Mouse (Mus musculus) intestine, embryonic 15.5 days (tissue): Measurements from ENCODE around the gene Lad1. TPM values are rescaled to one million over a fixed set of nuclear protein-coding genes. Genes with fewer than 3 reads are reported as not detected.
A peak's percentile ranks its signal among the peaks of the same experiment; 100 is the strongest.

Experiments
- ATAC-seq: fragments of 200-750 bp; cut with Nextera tagmentation; 2 replicates; pipeline ENCODE4 v1.8.0; 2017; ENCODE audit warnings: moderate TSS enrichment, moderate library complexity
- H3K27ac ChIP-seq: fragments of 300-500 bp; sonication (generic); 2 replicates; pipeline ENCODE4 v1.5.1; 2015; ENCODE audit warnings: mild to moderate bottlenecking, inconsistent platforms
- H3K27me3 ChIP-seq: fragments of 300-500 bp; sonication (generic); replicated peaks from 2 replicates; pipeline ENCODE4 v1.6.1; 2015; ENCODE audit warnings: inconsistent platforms
- H3K36me3 ChIP-seq: fragments of 300-500 bp; sonication (generic); 2 replicates; pipeline ENCODE4 v1.6.1; 2015; ENCODE audit warnings: inconsistent platforms
- H3K4me1 ChIP-seq: fragments of 300-500 bp; sonication (generic); replicated peaks from 2 replicates; pipeline ENCODE4 v1.6.1; 2015; ENCODE audit warnings: inconsistent platforms
- H3K4me2 ChIP-seq: fragments of 300-500 bp; sonication (generic); replicated peaks from 2 replicates; pipeline ENCODE4 v1.6.1; 2015; ENCODE audit warnings: mild to moderate bottlenecking, inconsistent platforms
- H3K4me3 ChIP-seq: fragments of 300-500 bp; sonication (generic); replicated peaks from 2 replicates; pipeline ENCODE4 v1.5.1; 2015; ENCODE audit warnings: inconsistent platforms
- H3K9ac ChIP-seq: fragments of 300-500 bp; sonication (generic); 2 replicates; pipeline ENCODE4 v1.6.1; 2015; ENCODE audit warnings: inconsistent platforms
- H3K9me3 ChIP-seq: fragments of 300-500 bp; sonication (generic); 2 replicates; pipeline ENCODE4 v1.6.1; 2016; ENCODE audit warnings: inconsistent platforms
- WGBS: fragments of 180-500 bp; shearing (Covaris S2); methylation state at CpG from one replicate; pipeline ENCODE4 v1.1.7; 2015; 5-methylcytosine and 5-hydroxymethylcytosine counted together
- polyA plus RNA-seq: library from polyadenylated mRNA; unstranded; fragments of >200 nt; fragmentation: Nextera tagmentation; extraction: Ambion mirVana; gene quantifications from 2 replicates; pipeline ENCODE4 v1.2.1, GENCODE M21; 2015

Lad1 gene
- polyA plus RNA-seq, 1 experiment from 2014 or later = 179 TPM

GRCm38 (mm10) chr1:135835716-135836483 lies 17.5 kb downstream of the Lad1 start, which contains the start of gene Tnnt2:
Gene Tnnt2, plus strand, starts transcription at chr1:135836354.
- WGBS = 24% methylated on average over 9 of the region's 9 CpGs

GRCm38 (mm10) chr1:135838626-135839025 lies 20.2 kb downstream of the Lad1 start:
- H3K4me1 ChIP-seq = peaks cover 16% of the 10 kb centered on the region; the same call in 1 of the 2 replicates
- H3K9ac ChIP-seq = no peak overlapping the region
- H3K36me3 ChIP-seq = no peaks in the 10 kb centered on the region
- no peak overlapping the region for H3K4me2 ChIP-seq
- H3K27ac ChIP-seq = no peak overlapping the region
- H3K27me3 ChIP-seq = no peaks in the 10 kb centered on the region
- no peak overlapping the region for H3K4me3 ChIP-seq
- no peaks in the 10 kb centered on the region for H3K9me3 ChIP-seq
- WGBS = 59% methylated on average over 4 of the region's 4 CpGs
- ATAC-seq = no peak

More at GRCm38 (mm10) chr1:135835716-135836483, 17.5 kb downstream of the Lad1 start, which contains the start of gene Tnnt2:
- Histone ChIP-seq H3K27me3 (no peaks in the 10 kb centered on the region), H3K4me2 (no peak within 1 kb of the TSS), H3K27ac (peak within 1 kb of the TSS; percentile 14; the same call in 1 of the 2 replicates), H3K4me1 (peaks cover 16% of the 10 kb centered on the region; the same call in 1 of the 2 replicates), H3K36me3 (no peaks in the 10 kb centered on the region), H3K9ac (no peak within 1 kb of the TSS), H3K4me3 (no peak within 1 kb of the TSS), H3K9me3 (no peaks in the 10 kb centered on the region)
- ATAC-seq = peak; percentile 35; the same call in 1 of the 2 replicates

GRCm38 (mm10) chr1:135839065-135839464 lies 20.7 kb downstream of the Lad1 start:
- no peaks in the 10 kb centered on the region for H3K9me3 ChIP-seq
- no peak overlapping the region for H3K4me2 ChIP-seq
- H3K4me1 ChIP-seq = peaks cover 12% of the 10 kb centered on the region; the same call in 1 of the 2 replicates
- ATAC-seq = no peak
- no peaks in the 10 kb centered on the region for H3K36me3 ChIP-seq
- H3K27me3 ChIP-seq = no peaks in the 10 kb centered on the region
- H3K9ac ChIP-seq = no peak overlapping the region
- no peak overlapping the region for H3K4me3 ChIP-seq
- WGBS = 80% methylated on average over 6 of the region's 6 CpGs
- H3K27ac ChIP-seq = no peak overlapping the region

- 67% methylated on average over 15 of the region's 15 CpGs for whole genome bisulfite sequencing
- H3K4me3 ChIP-seq = no peak overlapping the region
- no peaks in the 10 kb centered on the region for H3K36me3 ChIP-seq
- ATAC-seq = no peak
- H3K9ac ChIP-seq = no peak overlapping the region
- no peak overlapping the region for H3K27ac ChIP-seq
- H3K4me2 ChIP-seq = no peak overlapping the region
- no peaks in the 10 kb centered on the region for H3K27me3 ChIP-seq
- peaks cover 3% of the 10 kb centered on the region; the same call in 1 of the 2 replicates for H3K4me1 ChIP-seq
- H3K9me3 ChIP-seq = no peaks in the 10 kb centered on the region
Observed at GRCm38 (mm10) chr1:135840675-135841395, 22.4 kb downstream of the Lad1 start.

- Histone ChIP-seq H3K27ac (no peak overlapping the region), H3K4me1 (no peaks in the 10 kb centered on the region), H3K4me3 (no peak overlapping the region), H3K9me3 (no peaks in the 10 kb centered on the region), H3K27me3 (no peaks in the 10 kb centered on the region), H3K4me2 (no peak overlapping the region), H3K36me3 (no peaks in the 10 kb centered on the region), H3K9ac (no peak overlapping the region)
- no peak for ATAC-seq
- 91% methylated on average over 10 of the region's 10 CpGs for WGBS
Observed at GRCm38 (mm10) chr1:135843519-135844262, 25.3 kb downstream of the Lad1 start.

DNA sequence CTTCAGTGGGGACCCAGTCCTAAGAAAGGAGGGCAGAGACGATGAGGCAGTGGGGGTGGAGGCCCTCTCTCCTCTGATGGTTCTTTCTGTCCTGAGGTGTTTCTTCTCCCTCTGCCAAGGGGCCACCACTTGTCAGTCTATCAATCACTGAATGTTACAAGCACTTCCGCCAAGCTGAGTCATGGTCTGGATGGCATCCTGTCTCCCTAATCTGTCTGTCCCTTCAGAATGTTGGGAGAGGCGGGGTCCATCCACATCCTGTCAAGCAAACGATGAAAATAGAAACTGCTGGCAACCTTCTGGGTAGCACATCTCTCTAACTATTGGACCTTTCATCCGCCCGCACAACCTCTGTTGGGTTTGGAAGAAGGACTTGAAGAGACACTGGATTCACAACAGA lies 26.1 kb downstream of the Lad1 start:
- no peak for ATAC-seq
- Histone ChIP-seq H3K4me3 (no peak overlapping the region), H3K27ac (no peak overlapping the region), H3K4me2 (no peak overlapping the region), H3K36me3 (no peaks in the 10 kb centered on the region), H3K9ac (no peak overlapping the region), H3K27me3 (no peaks in the 10 kb centered on the region), H3K9me3 (no peaks in the 10 kb centered on the region), H3K4me1 (no peaks in the 10 kb centered on the region)
- WGBS = 62% methylated on average over 6 of the region's 6 CpGs

DNA sequence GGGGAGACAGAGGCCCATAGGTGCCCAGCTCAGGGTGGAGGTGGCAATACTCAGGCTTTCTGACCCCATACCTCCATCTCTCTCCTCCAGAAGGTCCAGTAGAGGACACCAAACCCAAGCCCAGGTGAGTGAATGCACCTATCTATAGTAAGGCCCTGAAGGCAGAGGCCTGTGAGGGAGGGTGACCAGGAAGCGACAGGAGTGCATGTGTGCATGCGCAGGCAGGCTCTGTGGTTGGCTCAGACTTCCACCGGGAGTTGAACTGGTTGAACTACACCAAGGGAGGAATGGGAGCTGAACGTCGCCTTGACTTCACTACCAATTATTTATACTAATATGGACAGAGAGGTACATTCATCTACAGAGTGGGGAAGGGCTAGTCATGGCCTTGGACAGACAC lies 28.2 kb downstream of the Lad1 start:
- H3K27ac ChIP-seq = no peak overlapping the region
- no peak for ATAC-seq
- no peak overlapping the region for H3K4me2 ChIP-seq
- H3K27me3 ChIP-seq = no peaks in the 10 kb centered on the region
- WGBS = 81% methylated on average over 5 of the region's 5 CpGs
- no peaks in the 10 kb centered on the region for H3K4me1 ChIP-seq
- no peak overlapping the region for H3K4me3 ChIP-seq
- no peaks in the 10 kb centered on the region for H3K36me3 ChIP-seq
- H3K9ac ChIP-seq = no peak overlapping the region
- H3K9me3 ChIP-seq = no peaks in the 10 kb centered on the region

GRCm38 (mm10) chr1:135847139-135847562 lies 28.8 kb downstream of the Lad1 start:
- H3K9ac ChIP-seq = no peak overlapping the region
- 0 out of 2 replicates have a peak, but pooled peaks cover 2% of the 10 kb centered on the region for H3K4me1 ChIP-seq
- H3K4me2 ChIP-seq = no peak overlapping the region
- H3K4me3 ChIP-seq = no peak overlapping the region
- no peaks in the 10 kb centered on the region for H3K36me3 ChIP-seq
- H3K27ac ChIP-seq = no peak overlapping the region
- WGBS = 26% methylated on average over 6 of the region's 6 CpGs
- peak; percentile 68 for ATAC-seq
- H3K27me3 ChIP-seq = no peaks in the 10 kb centered on the region
- H3K9me3 ChIP-seq = no peaks in the 10 kb centered on the region

GRCm38 (mm10) chr1:135847611-135848351 lies 29.4 kb downstream of the Lad1 start:
- Histone ChIP-seq H3K4me2 (no peak overlapping the region), H3K4me3 (no peak overlapping the region), H3K27me3 (no peaks in the 10 kb centered on the region), H3K9ac (no peak overlapping the region), H3K27ac (no peak overlapping the region), H3K36me3 (no peaks in the 10 kb centered on the region), H3K4me1 (peaks cover 7% of the 10 kb centered on the region; the same call in 1 of the 2 replicates), H3K9me3 (no peaks in the 10 kb centered on the region)
- no peak for ATAC-seq
- WGBS = 79% methylated on average over 17 of the region's 17 CpGs

DNA sequence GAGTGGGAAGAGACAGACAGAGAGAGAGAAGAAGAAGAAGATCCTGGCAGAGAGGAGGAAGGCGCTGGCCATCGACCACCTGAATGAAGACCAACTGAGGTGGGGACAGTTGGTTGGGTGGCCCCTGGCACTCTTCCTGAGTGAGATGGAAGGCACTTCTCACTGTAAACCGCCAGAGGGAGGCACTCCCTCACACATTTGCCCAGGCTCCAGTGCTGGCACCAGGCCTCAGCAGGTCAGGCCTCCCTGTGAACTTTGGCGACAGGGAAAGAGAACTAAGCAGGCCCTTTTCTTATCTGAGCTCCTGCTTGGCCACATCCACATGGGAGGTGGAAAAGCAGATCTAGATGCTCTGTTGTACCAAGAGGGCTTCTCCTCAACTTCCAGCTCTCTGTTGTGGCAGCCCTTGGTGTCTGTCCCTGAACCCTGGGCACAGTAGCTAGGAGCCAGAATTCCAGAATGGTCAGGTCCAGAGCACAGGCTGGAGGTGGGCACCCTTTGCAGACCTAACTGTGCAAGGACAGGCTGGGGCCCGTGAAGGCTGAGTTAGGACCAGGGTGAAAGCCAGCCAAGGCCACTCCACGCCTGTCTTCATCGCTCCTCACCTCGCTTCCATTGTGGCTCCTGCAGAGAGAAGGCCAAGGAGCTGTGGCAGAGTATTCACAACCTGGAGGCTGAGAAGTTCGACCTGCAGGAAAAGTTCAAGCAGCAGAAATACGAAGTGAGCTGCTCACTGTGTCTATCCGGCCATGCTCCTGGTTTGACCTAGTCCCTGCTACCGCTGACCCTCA lies 32.5 kb downstream of the Lad1 start:
- Histone ChIP-seq H3K4me2 (no peak overlapping the region), H3K27ac (0 out of 2 replicates have a peak overlapping the region, but pooled peaks have one; percentile 22), H3K9me3 (no peaks in the 10 kb centered on the region), H3K36me3 (no peaks in the 10 kb centered on the region), H3K4me3 (no peak overlapping the region), H3K27me3 (no peaks in the 10 kb centered on the region), H3K4me1 (peaks cover 10% of the 10 kb centered on the region; the same call in 1 of the 2 replicates), H3K9ac (no peak overlapping the region)
- ATAC-seq = no peak
- WGBS = 68% methylated on average over 12 of the region's 12 CpGs
